Mouse (Mus musculus) MN1 (cell line): ENCODE data around the gene Trpv2.

Experiments used
- DNase-seq: peaks from one replicate; pipeline ENCODE4 v3.0.0-alpha.2; 2016; ENCODE audit warnings: low spot score

Trpv2 gene

DNA sequence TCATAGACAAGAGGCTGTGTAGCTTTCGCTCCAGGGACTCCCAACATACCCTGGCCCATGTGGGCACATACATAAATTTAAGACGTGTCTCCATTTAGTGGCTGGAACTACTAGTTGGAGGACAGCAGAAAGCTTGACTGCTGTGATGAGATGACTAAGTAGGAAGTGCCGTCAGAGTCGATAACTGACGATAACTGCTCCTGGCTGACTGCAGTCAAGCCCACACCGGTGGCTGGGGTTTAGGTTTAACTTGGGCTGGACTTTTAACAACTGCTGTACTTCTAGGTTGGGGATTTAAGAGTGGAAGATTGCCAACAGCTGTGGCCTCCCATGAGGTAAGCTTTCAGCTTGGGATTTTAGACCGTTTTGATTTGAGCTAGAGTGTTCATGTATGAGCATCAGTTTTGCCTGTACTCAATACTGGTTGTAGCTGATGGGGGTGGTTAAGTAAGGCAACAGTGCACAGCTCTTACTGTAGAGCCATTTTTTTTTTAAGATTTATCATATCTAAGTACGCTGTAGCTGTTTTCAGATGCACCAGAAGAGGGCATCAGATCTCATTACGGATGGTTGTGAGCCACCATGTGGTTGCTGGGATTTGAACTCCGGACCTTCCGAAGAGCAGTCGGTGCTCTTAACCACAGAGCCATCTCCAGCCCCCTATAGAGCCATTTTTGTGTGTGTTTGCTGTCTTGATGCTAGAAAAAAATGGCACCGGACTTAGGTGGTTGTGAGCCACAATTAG lies 29.2 kb downstream of the Trpv2 start:
- peak; percentile 43 for DNase-seq

DNA sequence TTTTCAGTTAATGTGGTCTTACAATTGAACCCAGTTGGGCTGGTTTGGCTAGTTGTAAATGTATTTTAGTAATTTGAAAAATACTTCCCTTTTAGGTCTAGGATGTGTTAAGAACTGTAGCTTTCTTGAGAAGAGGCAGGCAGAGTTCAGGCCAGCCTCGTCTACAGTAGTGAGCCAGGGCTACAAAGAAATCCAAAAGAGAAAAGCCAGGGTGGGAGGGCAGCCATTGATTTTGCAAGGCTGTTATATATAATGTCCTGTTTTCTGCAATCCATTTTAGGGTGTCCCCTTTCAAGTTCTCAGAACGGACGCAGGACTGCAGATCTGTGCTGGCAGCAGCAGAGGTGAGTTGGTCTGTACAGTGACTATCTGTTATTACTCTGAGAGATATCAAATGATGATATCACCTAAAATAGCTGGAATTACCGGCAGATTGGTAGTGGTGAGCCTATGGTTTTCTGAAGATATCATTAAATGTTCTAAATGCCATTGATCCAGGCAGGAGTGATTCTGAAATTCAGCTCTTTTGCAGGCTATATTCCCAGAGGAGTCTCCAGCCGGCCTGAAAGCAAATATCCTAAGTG lies 29.9 kb downstream of the Trpv2 start:
- no peak for DNase-seq

DNA sequence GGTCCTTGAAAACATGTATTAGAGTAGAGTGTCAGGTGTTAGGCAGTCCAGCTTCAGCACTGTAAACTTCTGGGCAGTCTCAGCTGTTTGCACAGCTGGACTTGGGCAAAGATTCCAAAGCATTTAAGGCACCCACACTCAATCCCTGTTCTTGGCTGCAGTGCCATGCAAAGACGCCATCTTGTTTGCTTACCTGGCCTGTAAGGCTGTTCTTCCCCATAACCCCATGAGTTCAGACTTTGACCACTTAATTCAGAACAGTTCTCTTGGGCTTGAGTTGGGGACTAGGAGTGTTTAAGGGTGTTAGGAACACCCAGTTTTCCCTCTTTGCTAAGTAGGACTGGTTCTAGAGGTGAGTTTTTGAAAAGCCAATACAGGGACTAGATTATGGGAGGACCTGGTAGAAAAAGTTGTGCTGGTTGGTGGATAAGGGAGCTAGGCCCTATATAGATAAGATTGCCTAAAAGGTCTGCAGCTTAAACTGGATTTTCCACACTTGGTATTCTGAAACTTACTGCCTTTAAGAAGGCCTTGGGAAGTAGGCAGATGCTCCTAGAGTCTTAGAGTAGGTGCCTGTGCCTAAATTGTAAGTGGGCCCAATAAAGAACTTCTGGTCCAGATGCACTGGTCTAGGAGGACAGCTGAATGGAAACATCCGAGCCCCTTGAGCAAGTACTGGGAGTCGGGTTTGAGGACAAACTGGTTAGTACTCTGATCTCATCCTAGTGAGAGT lies 30.8 kb downstream of the Trpv2 start:
- no peak for DNase-seq

GRCm38 (mm10) chr11:62605619-62606298 lies 31.5 kb downstream of the Trpv2 start:
- peak; percentile 25 for DNase-seq

- peak; percentile 28 for DNase-seq
These were observed 32.2 kb downstream of the Trpv2 start for GRCm38 (mm10) chr11:62606299-62607169.

DNA sequence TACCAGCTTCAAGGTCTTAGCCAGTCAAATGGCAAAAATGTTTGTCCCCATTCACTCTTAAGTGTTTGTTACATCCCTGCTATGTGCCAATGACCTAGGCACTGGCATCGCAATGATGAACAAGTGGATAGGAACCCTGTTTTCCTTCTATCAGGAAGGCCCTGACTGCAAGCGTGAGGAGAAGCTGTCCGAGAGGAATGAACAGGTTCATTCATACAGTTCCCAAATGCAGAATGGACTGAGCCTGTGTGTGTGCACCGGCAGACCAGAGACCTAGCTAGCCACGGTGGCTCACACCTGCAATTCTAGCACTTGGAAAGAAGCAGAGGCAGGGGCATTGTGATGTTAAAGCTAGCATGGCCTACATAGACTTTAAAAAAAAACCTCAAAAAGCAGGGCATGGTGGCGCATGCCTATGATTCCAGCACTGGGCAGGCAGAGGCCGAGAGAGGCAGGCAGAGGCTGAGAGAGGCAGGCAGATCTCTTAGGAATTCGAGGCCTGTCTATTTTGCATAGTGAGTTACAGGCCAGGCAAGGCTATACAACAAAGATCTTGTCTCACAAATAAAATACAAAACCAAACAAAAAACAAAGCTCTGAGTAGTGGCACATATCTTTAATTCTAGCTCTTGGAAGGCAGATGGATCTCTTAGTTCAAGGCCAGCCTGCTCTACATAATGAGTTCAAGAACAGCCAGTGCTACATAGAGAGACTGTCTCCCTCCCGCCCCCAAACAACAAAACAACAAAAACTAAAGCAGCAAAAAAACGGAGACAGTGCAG lies 33.1 kb downstream of the Trpv2 start:
- no peak for DNase-seq

- no peak for DNase-seq
These were observed 33.6 kb downstream of the Trpv2 start for GRCm38 (mm10) chr11:62607952-62608201.

- peak; percentile 13 for DNase-seq
These were observed 34.8 kb downstream of the Trpv2 start for GRCm38 (mm10) chr11:62608826-62609675.

DNA sequence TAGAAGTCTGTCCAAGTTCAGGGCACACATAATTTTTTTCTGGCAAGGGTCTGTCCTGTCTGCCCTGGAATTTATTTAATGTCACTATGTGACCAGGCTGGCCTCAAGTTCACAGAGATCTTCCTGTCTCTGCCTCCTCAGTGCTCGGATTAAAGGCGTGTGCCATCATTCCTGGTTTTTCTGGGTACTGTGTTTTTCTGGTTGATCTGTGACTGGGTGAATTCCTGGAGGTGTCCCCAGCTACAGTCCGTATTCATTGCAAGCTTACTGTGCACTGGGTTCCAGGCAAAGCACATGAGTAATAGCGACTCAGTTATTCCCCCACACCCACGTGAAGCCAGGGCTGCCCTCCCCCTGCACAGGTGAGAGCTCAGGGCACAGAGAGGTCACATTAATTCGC lies 36.0 kb downstream of the Trpv2 start:
- no peak for DNase-seq

- no peak for DNase-seq
These were observed 38.3 kb downstream of the Trpv2 start for GRCm38 (mm10) chr11:62612604-62613003.

DNA sequence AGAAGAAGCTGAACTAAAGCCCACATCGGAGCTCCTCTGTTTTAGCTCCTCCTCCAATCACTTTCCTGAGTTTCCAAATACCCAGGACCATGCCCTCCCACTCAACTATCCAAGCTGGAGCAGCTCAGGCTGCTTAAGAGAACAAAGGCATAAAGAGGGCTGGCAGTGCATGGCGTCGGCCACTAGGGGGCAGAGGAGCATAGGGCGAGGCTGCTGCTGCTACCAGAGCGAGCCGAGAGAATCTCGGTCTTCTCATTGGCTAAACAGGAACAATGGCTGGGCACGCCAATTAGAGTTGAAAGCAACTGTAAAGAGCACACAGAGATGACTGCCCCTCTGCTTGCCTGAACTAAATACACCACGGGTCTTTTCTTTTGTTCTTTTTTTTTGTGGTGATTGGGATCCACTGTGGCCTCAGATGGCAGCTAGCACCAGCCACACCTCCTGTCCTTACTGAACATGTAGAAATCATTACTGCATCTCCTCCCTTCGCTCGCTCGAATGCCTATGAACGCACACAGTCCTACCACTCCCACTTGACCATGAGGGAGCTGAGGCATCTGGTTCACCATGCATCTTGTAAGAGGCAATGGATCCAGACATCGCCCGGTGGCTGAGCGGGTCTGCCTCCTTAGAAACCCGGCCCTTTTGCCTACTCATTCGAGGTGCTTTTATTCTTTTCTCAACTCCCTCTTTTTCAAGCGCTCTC lies 39.5 kb downstream of the Trpv2 start:
- peak; percentile 93 for DNase-seq

DNA sequence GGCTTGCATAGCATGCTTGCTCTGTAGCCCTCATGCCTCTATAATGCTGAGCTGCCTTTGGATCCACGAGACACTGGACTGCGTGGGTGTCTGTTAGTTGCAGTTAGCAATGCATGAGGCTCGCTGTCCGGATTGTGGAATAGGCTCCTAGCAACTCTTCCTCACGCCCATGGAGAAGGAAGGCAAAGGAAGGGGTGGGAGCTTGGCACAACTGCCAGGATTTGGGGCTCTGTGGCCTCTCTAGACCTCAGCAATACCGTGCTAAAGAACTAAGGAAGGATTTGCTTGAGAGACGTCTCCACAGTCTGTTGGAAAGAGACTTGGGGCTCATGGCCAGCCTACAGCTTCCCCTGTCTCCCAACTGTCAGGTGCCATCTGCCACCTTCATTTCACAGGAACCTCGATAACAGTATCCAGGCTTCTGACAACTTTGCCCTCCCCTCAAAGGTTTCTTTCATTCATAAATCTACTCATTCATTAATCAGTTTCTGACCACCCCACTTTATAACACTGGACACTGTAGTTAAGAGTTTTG lies 40.7 kb downstream of the Trpv2 start:
- no peak for DNase-seq

DNA sequence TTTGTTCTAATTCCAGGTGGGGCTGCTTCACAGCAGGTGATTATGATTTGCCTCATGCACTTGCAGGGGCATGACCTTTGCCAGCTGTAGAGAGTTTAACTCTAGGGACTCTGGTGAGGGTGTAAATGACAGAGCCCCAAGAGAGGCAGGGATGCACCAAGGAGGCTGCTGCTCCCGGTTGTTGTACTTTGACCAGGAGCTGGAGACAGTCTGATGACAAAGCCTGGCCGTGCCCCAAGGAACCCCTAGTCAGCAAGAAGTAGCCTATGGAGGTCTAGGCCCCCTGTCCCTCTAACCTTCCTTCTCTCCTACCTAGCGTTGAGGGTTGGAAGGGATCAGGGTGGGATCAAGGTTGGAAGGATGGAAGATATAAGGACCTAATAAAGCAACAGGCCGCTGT lies 41.2 kb downstream of the Trpv2 start:
- no peak for DNase-seq

DNA sequence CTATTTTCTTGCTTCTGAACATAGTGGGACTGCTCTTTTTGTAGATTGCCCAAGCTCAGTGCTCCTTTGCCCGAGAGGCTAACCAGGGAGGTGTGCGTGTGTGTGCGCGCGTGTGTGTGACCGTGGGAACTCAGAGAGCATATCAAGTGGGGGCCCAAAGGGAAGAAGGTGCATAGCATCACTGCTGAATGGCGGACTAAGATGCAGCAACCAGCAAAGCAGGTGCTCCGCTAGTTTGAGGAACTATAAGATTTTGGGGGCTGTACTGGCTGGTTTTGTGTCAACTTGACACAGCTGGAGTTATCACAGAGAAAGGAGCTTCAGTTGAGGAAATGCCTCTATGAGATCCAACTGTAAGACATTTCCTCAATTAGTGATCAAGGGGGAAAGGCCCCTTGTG lies 46.8 kb downstream of the Trpv2 start:
- DNase-seq, result no peak

DNA sequence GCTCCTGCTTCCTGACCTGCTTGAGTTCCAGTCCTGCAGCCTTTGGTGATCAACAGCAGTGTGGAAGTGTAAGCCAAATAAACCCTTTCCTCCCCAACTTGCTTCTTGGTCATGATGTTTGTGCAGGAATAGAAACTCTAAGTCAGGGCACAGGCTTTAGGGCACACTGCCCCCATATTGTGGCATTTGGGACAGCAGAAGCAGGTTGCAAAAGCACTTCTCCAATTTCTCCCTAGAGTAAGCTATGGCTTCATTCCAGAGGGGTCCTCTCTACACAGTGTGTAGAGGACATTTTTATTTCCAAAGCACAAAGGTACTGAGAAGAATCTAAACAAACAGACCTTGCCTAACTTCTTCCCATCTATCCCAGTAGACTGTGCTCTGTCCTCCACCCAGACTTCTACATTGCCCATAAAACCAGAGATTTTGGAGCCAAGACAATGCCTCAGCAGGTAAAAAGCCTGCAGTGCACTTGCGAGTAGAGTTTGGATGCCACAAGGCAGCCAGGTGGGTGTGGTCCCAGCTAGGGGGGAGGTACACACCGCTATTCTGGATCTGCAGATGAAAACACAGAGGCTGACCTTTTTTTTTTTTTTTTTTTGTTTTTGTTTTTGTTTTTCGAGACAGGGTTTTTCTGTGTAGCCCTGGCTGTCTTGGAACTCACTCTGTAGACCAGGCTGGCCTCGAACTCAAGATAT lies 47.4 kb downstream of the Trpv2 start:
- DNase-seq, result no peak

GRCm38 (mm10) chr11:62622850-62623249 lies 48.6 kb downstream of the Trpv2 start:
- DNase-seq, result no peak

DNA sequence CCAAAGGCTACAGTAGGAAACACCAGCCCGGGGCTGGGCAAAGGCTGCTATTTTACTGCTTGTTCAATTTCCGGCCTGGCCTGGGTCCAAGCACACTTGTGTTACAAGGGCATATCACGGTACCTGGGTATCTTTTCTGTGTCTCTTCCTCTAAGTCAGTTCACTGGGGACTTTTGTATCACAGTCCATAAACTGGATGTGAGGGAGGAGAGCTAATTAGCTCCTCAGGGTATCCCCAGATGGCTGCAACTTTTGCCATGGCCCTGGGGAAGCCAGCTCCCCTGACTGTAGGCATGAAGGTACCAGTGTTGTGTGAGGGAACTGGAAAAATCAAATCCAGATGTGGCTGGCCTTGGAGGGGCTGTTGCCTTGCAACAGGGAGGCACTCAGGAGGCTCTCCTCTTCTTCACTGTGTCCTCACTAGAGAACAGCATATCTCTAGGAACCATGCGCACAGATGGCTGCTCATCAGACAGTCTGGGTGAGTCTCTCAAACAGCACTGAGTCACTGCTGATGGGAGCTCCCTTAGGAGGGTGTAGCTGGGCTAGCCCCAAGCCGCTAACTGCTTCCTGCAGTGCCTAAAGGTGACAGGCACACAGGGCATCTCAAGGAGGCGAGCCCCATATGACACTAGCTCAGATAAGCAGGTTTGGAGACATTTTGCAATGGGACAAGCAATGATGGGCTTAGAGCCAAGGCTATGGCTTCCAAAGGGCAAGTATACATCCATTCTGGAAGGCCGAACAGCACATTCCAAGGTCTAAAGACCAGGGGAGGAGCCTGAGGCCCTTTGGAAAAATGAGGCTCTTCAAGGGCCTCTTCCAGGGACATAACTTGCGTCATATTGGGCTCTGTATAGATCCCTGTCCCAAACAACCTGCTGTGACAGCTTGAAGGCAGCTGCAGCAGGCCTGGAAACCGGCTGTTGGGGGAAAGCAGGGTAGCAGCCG lies 50.3 kb downstream of the Trpv2 start:
- peak; percentile 34 for DNase-seq
